Mouse (Mus musculus): ENCODE data around the gene Vmn2r3. TPM values are rescaled to one million over a fixed set of nuclear protein-coding genes. Genes with fewer than 3 reads are reported as not detected.

The Vmn2r3 gene
- polyA plus RNA-seq, 1 experiment from 2014 or later = not detected

Other genes with a start within 250 kb of the Vmn2r3 start
- gene Vmn2r1, start 208.2 kb downstream of the Vmn2r3 start, polyA plus RNA-seq (2016; fragmentation: Nextera tagmentation; extraction: Ambion mirVana) = 0.06 and 0.10 TPM in 2 replicates
- gene Vmn2r2, start 147.8 kb downstream of the Vmn2r3 start, polyA plus RNA-seq (2016; fragmentation: Nextera tagmentation; extraction: Ambion mirVana) = not detected in 2 replicates
- not detected in 2 replicates for gene Vmn2r4, start 125.7 kb upstream of the Vmn2r3 start, polyA plus RNA-seq (2016; fragmentation: Nextera tagmentation; extraction: Ambion mirVana)
- gene Vmn2r5, start 220.1 kb upstream of the Vmn2r3 start, polyA plus RNA-seq (2016; fragmentation: Nextera tagmentation; extraction: Ambion mirVana) = not detected in 2 replicates